Mouse (Mus musculus) lung, adult 2 months (tissue): Measurements from ENCODE around the gene Gm4792. TPM values are rescaled to one million over a fixed set of nuclear protein-coding genes. Genes with fewer than 3 reads are reported as not detected.

Source experiments
- DNase-seq: peaks from one replicate; pipeline ENCODE4 v3.0.0; 2022
- H3K4me1 ChIP-seq: fragments of 200-500 bp; 2 replicates; pipeline ENCODE4 v1.6.1; 2011; ENCODE audit warnings: low read length; ENCODE audit not compliant: control insufficient read depth, insufficient read depth
- H3K4me3 ChIP-seq: fragments of 200-500 bp; replicated peaks from 2 replicates; pipeline ENCODE3; 2011; ENCODE audit warnings: low read depth, mild to moderate bottlenecking, control low read depth, low read length; ENCODE audit errors: extremely low read depth
- CTCF ChIP-seq: fragments of 200-500 bp; IDR thresholded peaks from 2 replicates; pipeline ENCODE4 v1.5.1; 2011; ENCODE audit warnings: mild to moderate bottlenecking, low read length, control low read depth; ENCODE audit not compliant: insufficient read depth
- POLR2A ChIP-seq: fragments of 200-500 bp; IDR thresholded peaks from 2 replicates; pipeline ENCODE4 v1.6.1; 2011; ENCODE audit warnings: low read depth, mild to moderate bottlenecking, control low read depth, low read length, borderline replicate concordance; ENCODE audit errors: extremely low read depth
- WGBS: fragments of 180-500 bp; shearing (Covaris S2); methylation state at CpG from one replicate; pipeline ENCODE4 v1.1.7; 2018; 5-methylcytosine and 5-hydroxymethylcytosine counted together
- polyA plus RNA-seq: library from polyadenylated mRNA; depleted of rRNA; stranded (reverse); fragments of >200 nt; gene quantifications from 2 replicates; pipeline ENCODE4 v1.2.3, GENCODE M21; 2012; rRNA removed

Gm4792 gene
- polyA plus RNA-seq, result not detected in 2 replicates

DNA sequence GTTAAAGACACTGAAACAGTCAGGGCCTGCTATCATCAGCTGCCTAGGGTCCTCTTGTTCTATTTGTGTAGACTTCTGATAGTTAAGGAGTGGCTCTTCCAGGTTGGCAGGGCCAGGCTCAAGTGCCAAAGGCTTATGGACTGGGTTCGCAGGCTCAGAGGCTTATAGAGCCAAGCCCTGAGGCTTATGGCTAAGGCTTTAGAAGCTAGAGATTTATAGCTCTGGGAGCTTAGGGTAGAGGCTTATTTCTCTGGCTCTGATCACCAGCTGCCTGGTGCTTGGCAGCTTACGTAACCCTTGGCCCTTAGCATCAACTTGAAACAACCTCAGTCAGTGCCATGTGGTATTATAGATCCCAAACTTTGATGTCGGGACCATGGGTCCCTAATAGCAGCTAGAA, at the start of gene Gm4792:
Gm4792 (minus strand) TSS at position 233 of the 400 bp plus-strand sequence.
- H3K4me1 ChIP-seq, result no peaks in the 10 kb centered on the region

DNA sequence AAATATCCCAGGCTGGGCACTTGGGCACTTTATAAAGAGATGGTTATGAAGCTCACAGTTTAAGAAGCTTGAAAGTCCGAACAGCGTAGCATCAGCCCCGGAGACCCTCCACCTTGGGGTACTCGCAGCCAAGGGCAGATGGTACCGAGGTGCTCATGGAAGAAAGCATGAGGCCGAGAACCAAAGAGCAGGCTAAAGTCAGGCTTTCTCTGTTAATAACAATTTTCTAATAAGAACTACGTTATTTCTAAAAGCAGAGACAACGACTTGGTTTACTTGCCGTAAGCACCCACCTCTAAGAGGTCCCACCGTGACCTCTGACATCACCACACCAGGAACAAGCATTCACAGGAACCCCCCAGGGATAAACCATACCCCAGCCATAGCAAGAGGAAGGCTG, 49.5 kb upstream of the Gm4792 start:
- H3K4me3 ChIP-seq, result no peak overlapping the region
- H3K4me1 ChIP-seq, result peaks cover 12% of the 10 kb centered on the region
- no peak for DNase-seq
- WGBS, result 97% methylated on average over 10 of the region's 10 CpGs
- TF ChIP-seq CTCF (no peak), POLR2A (no peak)

More for the DNA sequence above, at the start of gene Gm4792:
- H3K4me3 ChIP-seq, result no peak within 1 kb of the TSS
- DNase-seq, result no peak
- TF ChIP-seq POLR2A, result no peak
- no peak for TF ChIP-seq CTCF
- 82% methylated on average over 3 of the region's 3 CpGs for WGBS

DNA sequence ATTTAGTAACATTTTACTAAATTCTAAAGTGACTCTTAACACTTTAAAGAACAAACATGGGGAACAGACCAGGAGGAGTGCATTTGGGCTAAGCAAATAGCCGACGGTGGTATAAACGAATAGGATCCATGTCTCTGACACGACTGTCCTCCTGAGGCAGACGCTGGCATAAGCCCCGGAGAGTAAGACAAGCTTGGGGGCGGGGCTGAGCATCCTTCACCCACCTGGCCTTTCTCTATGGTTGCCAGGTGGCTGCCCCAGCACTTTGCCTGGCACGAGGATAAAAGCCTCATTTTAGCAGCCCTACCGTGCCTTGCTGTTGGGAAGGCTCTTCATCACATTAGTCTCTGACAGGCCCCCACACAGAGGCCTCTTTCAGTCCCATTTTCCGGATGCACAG, 48.8 kb upstream of the Gm4792 start:
- WGBS, result 71% methylated on average over 10 of the region's 10 CpGs
- TF ChIP-seq CTCF, result no peak
- no peak for TF ChIP-seq POLR2A
- Histone ChIP-seq H3K4me3 (no peak overlapping the region), H3K4me1 (peaks cover 12% of the 10 kb centered on the region)
- DNase-seq, result no peak

DNA sequence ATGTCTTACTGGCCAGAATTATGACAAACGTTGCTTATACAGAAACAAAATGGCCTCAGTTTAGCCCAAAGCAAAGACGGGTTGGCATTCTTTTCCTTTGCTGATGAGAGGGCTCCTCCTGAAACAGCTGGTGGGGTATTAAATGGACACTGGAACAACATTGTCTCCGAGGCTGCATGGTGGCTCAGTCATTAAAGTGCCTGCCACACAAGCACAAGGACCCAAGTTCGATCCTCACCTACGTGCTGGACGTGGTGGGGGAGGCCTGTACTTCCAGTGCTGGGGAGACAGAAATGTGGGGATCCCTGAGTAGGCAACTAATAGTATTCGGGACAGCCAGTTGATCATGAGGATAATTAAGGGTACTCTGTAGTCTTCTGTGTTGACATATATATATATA, 48.1 kb upstream of the Gm4792 start:
- WGBS, result 95% methylated on average over 7 of the region's 7 CpGs
- DNase-seq, result no peak
- TF ChIP-seq CTCF (no peak), POLR2A (no peak)
- peaks cover 12% of the 10 kb centered on the region for H3K4me1 ChIP-seq
- no peak overlapping the region for H3K4me3 ChIP-seq

DNA sequence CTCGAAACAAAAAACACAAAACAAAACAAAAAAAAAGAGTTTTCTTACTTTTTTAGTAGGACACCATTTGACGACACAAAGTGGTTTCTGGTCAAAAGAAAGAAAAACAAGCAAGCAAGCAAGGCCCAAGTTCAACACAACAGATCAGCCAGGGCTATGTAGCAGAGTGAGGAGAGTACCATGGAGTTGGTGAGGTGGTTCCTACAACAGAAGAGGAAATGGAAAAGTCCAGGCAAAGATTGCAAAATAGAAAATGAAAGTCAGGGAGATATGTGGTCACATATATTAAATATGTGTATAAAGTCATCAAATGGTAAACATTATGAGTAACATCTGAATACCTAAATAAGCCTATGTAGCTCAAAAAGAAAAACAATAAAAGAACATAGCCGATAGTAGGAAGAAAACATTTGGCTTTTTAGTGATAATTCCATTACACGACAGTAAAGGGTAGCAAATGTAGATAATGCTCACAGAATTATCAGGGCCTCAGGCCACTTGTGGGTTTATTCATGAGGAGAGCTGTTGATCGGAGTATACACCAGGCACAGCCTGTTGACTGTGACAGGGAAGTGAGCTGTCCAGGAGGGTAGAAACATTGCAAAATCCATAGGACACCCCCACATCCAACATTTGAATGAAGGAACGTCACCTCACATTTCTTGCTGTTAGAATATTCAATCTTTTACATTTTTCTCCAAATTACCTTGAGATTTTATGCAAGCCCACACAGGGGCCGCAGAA, 47.2 kb upstream of the Gm4792 start:
- TF ChIP-seq POLR2A, result no peak
- TF ChIP-seq CTCF, result no peak
- 88% methylated on average over 7 of the region's 7 CpGs for WGBS
- DNase-seq, result no peak
- peaks cover 8% of the 10 kb centered on the region for H3K4me1 ChIP-seq
- no peak overlapping the region for H3K4me3 ChIP-seq

DNA sequence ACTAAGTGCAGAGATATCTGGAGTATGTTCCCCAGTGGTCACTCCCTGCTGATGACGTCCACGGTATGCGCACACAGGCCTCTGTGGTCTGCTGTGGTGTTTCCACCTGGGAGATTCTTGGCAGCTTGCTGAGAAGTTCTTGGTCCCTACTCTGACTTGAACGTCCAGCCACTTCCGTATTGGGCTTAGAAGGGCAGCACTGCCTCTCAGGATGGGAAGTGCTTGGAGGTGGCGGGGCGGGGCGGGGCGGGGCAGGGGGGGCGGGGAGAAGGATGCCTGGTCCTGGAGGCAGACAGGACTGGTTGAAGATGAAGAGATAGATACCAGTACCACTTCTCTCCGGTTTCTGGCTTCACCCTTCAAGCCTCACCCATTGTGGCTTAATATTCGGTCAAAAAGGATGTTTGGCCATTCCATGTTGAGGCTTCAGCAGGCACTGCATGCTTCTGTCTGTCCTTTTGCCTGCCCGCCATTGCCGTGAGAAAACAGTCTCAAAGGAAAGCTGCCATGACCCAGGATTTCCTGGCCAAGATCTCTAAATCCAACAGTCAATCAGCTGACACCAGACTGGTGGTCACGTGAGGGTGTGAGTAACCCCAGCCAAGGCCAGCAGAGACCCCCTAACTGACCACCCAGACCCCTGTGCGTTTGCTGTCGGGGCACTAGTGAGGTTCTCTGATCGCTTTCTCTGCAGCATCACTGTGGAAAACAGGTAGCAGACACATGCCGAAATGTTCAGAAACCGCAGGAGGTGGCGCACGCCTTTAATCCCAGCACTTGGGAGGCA, 46.3 kb upstream of the Gm4792 start:
- TF ChIP-seq CTCF (no peak), POLR2A (no peak)
- Histone ChIP-seq H3K4me3 (no peak overlapping the region), H3K4me1 (peaks cover 1% of the 10 kb centered on the region)
- no peak for DNase-seq
- 56% methylated on average over 22 of the region's 22 CpGs for WGBS

DNA sequence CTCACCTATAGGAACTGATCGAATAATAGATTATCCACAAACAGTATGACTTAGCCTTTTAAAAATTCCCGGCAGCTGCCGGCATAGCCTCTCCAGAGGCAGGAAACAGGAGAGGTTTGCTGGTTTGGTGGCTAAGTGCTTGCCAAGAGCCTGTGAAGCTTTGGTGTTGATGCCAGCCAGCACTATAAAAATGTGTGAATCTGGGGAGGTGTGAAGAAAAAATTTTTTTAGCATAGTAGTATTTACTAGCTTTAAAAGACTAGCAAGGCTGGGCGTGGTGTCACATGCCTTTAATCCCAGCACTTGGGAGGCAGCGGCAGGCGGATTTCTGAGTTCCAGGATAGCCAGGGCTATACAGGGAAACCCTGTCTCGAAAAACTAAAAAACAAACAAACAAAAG, 45.1 kb upstream of the Gm4792 start:
- TF ChIP-seq CTCF (no peak), POLR2A (no peak)
- no peaks in the 10 kb centered on the region for H3K4me1 ChIP-seq
- DNase-seq, result no peak
- no peak overlapping the region for H3K4me3 ChIP-seq
- WGBS, result 69% methylated on average over 7 of the region's 7 CpGs

DNA sequence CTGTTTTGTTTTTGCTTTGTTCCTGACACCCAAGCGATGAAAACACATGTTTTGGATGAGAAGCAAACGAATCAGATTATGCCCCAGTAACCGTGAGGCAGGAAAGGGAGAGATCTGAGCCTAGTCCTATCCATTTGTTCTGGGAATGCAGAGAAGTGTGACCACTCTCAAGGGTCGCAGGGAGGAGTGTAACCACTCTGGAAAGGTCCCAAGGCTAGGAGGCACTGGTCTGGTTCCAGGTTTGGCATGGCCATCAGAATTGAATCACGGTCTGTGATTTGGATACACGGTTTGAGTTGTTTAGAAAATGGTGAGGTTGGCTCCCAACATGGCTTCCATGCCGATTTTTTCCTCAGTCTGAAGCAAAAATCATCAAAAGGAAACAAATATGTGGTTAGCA, 43.8 kb upstream of the Gm4792 start:
- 75% methylated on average over 7 of the region's 7 CpGs for WGBS
- TF ChIP-seq POLR2A (no peak), CTCF (no peak)
- no peak for DNase-seq
- H3K4me1 ChIP-seq, result no peaks in the 10 kb centered on the region
- no peak overlapping the region for H3K4me3 ChIP-seq

DNA sequence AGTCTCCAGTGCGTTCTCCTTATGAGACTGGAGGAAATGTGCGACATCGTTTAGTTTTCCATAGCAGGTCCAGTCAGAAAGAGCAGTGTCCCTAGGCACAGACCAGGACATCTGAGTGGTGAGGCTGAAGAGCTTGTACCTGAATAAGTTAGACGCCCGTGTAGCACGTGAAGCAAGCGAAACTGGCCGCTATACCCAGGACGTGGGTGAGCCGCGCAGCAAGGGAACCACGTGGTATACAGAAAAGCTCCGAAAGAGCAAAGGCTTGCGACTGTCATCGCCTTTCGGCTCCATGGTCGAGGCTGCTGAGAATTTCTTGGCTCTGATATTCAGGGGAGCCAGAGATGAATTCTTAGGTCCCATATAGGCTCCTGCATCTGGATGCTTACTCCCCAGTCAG, 43.0 kb upstream of the Gm4792 start:
- DNase-seq, result no peak
- Histone ChIP-seq H3K4me3 (no peak overlapping the region), H3K4me1 (no peaks in the 10 kb centered on the region)
- 69% methylated on average over 17 of the region's 17 CpGs for WGBS
- TF ChIP-seq POLR2A (no peak), CTCF (no peak)

DNA sequence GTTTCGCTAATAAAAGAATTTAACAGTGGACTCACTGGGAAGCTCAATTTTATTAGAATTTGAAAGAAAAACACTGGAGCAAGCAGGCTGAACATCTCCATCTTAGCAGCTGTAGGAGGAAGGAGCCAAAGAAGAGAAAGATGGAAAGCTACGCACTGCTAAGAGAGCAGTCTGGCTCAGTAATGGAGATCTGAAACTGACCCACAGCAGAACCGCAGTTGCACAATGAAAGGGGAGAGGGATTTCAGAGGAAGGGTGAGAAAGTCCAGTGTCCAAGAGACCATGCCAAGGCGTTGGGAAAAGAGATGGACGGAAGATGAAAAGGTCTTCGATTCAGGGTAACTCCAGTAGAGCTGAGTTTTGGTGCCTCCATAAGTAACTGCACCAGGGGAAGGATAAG, 37.6 kb upstream of the Gm4792 start:
- TF ChIP-seq POLR2A (no peak), CTCF (no peak)
- no peak overlapping the region for H3K4me3 ChIP-seq
- WGBS, result 79% methylated on average over 6 of the region's 6 CpGs
- H3K4me1 ChIP-seq, result no peaks in the 10 kb centered on the region
- no peak for DNase-seq
